Mouse (Mus musculus) spleen, postnatal 4 days (tissue): ENCODE data around the gene Ppp1r12b.

Experiments
- DNase-seq, 2 experiments: peaks; one replicate each; pipeline ENCODE4 v3.0.0; 2022; ENCODE audit warnings: low spot score in 2 of 2

Gene Ppp1r12b

DNA sequence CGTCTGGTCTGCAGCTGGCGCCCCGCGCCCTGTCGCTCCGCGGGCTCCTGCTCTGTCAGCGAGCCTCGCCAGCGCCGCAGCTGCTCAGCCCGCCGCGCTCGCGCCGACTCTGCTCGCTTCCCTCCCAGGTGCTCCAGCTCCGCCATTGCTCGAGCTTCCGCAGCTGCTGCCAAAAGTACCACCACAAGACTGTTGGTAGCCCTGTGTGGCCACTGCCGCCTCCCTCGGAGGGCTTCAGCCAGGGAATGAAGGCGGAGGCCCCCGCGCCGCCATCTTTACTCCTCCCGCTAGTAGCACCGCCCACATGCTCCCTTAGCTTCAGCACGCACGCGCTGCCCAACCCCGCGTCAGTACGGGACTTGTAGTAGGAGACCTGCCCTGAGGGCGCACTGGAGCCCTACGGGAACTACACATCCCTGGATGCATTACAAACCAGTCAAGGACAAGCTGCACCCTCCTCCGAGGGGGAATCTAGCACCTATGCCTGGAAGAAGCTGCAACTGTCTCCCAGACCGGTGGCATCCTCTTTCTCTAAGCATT is at the start of gene Ppp1r12b:
Ppp1r12b (minus strand) TSS at position 306 of the 540 bp plus-strand sequence.
- peak; percentile 90 to 94 for DNase-seq

DNA sequence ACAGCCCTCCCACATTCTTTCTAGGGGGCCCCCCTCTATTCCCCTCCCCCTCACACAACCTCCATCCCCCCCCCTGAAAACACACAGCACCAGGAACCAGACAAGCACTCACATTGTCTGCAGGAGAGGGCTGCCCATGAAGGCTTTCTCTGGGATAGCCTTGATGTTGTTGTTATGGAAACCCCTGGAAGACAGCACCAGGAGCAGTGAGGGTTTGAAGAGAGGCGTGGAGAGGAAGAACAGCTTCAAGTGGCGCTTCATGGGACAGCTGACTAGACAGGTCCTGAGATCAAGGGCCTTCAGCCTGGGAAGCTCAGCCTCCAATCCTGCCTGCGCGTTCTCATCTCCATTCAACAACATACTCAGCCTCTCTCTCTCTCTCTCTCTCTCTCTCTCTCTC is 47.6 kb upstream of the Ppp1r12b start:
- no peak for DNase-seq

DNA sequence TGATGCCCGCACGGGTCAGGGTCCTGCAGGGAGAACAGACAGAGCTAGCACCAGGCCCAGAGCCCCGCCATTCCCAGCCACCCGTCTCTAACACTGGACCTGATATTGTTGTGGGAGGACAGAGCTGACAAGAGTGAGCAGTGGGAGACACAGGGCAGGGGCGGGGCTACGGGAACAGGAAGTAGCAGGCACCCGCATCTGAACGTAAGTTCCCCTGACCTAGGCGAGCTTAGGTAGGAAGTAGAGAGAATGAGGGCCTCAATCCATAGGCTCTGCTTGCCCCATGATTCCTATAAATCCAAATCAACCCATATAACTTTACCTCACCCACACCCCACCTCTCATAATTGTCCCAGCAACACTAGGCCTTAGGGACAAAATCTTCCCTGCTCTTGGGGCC is 44.8 kb upstream of the Ppp1r12b start:
- DNase-seq: no peak

DNA sequence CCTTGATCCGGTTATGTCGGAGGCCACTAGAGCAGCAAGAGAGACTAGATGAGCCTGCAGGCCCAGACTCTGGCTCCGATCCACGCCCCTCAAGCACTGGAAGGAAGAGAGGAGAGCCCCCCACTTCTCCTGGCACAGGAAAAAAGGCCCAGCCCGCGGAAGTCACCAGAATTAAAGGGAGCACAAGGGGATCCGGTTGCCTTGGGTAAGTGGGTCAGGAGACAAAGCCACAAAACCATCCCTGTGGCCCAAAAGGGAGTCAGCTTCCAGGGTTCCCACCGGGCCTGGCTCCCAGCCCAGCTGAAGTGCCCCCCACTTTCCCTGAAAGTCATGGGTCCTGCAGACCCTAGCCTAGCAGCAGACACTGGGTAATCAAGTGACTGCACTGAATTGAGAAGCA is 42.5 kb upstream of the Ppp1r12b start:
- no peak for DNase-seq

DNA sequence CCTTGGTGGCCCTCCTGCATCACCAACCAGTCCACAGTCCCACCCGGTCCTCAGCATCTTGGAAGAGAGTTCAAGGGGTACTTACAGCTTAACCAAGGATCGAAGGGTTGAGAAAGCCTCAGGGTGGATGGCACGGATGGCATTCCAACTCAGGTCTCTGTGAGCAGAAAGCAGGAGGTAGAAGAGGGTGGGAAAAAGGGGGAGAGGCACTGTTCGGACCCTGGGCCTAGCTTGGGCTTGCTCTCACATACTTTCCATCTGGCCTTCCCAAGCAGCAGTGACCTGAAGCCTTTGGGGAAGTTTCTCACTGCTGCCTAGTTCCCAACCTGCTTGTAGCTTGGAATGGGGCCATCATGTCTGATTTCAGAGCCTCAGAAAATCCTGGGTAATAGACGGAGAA is 41.8 kb upstream of the Ppp1r12b start:
- DNase-seq: no peak

DNA sequence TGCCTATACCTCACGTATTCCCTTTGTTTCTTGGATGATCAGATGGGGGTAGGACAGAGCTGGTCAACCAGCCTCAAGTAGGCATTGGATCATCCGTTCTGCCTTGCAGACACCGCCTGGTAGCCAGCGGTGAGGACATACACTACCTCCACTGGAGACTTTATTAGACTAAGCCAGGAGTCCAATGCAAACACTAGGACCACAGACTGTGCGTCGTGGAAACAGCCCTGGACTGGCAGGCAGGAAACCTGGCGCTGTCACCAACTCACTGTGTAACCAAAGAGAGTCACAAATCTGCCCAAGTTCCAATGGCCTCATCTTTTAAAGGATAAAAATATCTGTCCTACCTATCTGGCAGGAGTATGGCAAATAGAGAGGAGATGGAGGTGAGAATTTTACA is 40.7 kb upstream of the Ppp1r12b start:
- no peak for DNase-seq

DNA sequence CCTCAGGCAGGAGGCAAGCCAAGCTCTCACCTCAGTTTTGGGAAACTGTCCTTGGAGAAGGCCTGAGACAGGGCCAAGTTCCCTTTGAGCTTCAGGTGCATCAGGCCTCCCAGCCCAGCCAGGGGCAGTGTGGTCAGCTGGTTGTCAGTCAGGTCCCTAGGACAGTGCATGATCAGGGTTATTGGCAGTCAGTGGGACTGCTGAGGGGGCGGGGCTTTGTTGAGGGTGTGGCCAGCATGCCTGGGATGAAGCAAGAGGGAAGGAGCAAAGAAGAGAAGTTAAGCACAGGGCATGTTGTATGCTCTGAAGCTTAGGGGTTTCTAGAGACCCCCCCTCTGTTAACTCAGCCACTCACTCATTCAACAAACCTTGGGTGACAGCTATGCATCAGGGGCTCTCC is 40.2 kb upstream of the Ppp1r12b start:
- no peak for DNase-seq

DNA sequence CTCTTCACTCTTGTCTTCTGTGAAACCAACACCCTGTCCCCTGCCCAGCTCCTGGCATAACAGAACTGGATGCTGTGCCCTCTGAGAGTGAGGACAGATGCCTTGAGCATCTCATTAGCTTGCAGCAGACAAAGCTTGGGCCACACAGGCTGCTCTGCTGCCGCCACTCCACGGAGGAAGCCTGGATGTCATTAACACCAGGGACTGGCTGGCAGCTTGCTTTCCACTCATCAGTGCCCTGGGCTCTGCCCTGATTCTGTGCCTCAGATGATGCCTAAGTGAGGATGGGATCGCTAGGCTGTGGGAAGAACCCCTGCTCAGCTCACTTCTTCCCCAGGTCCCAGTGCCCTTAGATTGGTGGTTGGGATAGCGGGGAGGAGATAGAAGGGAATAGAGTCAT is 39.7 kb upstream of the Ppp1r12b start:
- DNase-seq: no peak

DNA sequence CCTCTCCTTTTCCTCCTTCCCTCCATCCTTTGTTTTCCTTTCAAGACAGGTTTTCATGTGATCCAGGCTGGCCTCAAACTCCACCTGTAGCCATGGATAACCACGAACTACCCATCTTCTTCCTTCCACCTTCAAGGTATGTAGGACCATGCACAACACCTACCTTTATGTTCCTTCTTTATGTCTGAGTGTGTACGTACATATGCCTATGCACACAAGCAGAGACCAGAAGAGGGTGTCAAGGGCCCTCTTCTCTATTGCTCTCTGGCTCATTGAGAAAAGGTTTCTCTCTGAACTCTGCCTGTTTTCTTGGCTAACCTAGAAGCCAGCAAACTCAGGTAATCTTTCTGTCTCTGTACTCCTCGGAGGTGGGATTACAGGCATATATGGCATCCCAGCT is 39.0 kb upstream of the Ppp1r12b start:
- no peak for DNase-seq

DNA sequence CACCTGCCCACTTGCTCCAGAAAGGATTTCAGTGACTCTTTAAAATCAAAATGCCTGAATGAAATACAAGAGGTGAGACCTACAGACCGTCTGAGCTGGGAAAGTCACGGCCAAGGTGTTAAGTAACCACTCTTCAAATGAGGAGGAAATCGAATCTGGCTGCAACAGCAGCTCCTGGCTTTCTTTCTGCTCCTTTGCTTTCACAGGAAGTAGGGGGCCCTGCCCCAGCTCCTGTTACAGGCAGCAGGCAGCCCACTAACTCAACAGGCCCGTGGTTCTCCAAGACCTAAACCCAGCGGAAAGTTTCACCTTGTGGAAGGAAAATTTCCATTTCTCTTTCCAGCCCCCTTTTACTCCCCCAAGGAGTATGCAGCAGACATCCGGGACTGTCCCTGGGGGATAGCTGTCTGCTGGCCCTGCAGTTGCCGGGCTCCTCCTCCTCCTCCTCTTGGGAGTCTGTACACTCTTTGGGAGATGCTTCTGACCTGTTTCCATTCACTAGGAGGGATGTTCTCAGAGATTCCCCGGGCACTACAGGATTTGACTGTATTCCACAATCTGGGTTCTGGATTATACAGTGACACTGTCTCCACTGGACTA is 36.4 kb upstream of the Ppp1r12b start:
- DNase-seq: no peak

DNA sequence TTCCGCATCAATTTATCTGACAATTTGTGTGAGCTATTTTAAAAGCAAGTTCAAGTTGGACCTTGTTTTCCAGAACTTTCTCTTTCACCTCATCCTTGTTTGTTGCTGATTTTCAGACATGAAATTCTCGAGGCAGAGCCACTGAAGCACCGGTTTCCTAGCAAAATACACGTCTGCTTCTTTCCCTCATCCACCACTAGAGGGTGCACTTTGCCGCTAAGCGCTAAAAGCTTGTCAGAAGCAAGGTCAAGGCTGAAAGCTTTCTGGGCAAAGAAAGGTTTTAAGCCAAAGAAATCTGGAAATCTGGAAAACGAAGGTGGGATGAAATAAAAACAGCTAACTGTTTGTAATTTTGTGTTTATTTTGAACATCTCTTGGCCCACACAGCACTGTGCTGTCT is 33.6 kb upstream of the Ppp1r12b start:
- DNase-seq: peak; percentile 70 to 85

DNA sequence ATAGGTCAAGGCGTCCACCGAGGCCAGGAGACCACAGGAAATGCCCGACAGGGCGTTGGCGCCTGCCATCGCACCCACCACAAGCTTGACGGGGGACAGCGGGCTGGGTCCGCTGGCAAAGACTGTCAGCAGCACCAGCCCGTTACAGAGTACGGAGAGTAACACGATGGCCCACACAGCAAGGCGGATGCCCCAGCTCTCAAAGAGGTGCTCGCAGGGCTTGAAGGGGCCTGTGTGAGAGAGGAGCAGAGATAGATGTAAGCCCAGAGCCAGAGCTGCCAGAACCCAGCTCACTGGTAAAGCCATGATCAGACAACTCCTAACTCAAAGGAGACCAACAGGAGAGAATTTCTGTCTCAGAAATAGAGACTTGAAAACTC is 32.2 kb upstream of the Ppp1r12b start:
- DNase-seq: no peak

DNA sequence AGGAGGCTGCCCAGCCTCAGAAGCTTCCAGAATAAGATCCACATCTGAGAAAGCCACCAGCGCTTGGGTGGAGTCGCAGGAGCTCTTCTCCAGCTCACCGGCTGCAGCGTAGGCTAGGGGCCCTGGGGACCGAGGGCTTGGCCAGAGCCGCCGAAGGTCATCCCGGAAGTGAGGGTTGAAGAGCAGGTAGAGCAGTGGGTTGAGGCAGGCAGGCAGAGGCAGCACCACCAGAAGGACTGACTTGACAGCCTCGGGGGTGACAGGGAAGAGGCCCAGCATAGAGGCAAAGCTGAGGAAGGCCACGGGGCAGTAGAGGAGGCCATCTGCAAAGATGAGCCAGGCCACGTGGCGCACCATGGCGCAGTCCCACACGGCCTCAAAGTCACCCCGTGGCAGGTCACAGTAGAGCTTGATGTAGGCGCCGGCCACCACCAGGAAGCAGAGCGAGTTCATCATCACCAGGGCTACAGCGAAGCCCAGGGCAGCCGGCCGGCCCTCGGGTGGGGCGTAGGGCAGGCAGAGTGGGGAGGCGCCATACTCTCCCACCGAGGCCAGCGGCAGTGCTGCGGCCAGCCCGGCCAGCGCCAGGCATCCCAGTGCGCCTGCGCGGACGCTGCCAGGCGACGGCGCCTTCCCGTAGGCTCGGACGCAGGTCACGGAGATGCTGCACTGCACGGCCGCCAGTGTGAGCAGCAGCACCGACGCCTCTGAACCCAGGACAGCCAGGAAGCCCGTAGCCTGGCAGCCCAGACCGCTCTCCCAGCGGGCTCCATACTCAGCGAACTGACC is 31.6 kb upstream of the Ppp1r12b start:
- DNase-seq: no peak

DNA sequence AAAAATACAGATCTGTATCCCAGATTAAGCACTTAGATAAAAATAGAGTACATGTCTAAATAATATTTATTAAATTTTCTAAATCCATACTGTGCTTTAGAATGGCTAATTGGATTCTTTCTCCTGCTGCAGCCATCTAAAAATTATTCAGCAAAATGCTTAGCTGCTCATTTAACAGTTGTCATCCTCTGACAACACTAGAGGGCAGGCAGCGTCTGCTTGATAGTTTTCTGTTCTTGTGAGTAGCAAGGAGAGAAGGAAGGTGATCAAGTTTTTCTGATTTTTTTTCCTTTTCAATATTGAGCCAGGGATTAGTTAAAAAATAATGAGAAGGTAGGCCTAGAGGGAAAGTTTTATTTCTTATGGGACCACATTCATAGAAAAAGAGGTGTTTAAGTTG is 17.2 kb upstream of the Ppp1r12b start:
- no peak for DNase-seq

DNA sequence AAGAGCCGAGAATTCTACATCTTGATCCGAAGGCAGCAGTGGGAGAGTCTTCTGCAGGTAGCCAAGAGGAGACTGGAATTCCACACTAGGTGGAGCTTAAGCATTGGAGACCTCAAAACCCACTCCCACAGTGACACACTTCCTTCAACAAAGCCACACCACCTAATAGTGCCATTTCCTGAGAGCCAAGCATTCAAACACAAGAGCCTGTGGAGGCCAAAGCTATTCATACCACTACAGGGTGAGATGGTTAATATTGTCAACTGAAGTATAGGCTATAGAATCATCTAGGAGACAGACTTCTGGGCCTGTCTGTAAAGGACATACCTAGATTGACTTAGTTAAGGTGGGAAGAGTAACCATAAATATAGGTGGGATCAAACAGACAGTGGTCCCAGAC is 9.7 kb upstream of the Ppp1r12b start:
- no peak for DNase-seq

DNA sequence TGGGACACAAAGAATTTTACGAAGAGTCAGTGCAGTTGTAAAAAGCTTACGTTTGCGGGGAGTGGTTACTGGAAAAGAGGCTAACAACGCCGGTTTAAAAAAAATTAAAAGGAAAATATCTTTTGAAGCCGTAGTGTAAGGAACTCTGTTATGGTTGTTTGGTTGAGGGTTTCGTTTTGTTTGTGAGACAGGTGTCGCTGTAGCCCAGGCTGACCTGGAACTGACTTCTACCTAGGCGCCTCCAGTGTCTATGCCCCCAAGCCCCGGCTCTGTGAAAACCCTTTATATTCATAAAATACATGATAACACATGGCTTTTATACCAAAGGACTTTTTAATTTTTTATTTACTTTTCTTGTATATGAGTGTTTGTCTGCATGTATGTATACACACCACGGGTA is 7.1 kb upstream of the Ppp1r12b start:
- peak; percentile 31 to 65 for DNase-seq

DNA sequence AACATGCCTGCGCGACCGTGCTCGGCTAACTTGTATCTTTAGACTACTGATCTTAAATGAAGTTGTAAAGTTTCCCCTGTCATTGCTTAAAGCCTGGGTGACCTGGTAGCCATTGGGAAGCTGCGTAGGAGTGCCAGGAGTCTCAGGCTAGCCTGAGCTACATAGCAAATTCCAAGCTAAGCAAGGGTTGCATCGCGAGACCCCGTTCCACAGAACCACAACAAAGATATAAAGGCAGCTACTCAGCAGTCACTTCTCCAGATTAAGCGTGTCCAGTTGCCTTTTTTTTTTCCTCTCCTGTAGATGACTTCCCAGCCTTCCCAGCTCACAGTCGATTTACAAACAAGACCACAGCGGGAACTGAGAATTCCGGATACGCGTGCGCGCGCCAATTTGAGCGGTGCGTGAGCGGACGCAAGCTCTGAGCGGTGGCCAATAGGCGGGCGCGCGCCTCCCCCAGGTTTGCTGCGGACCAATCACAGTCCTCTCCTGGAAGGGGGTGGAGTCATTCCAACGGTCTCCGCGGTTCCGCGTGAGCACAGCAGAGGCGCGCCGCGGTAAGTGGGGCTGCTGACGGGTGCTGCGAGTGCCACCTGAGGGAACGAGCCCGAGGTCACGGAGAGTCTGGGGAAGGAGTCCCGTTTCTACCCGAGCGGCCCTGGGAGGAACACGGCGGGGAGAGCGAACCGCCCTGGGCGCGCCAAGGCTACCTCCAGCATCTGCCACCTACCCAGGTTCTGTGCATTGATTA is 6.5 kb upstream of the Ppp1r12b start, which contains the start of gene Ube2t:
Ube2t (plus strand) TSS at position 513 of the 751 bp plus-strand sequence.
- DNase-seq: peak; percentile 96 to 97

DNA sequence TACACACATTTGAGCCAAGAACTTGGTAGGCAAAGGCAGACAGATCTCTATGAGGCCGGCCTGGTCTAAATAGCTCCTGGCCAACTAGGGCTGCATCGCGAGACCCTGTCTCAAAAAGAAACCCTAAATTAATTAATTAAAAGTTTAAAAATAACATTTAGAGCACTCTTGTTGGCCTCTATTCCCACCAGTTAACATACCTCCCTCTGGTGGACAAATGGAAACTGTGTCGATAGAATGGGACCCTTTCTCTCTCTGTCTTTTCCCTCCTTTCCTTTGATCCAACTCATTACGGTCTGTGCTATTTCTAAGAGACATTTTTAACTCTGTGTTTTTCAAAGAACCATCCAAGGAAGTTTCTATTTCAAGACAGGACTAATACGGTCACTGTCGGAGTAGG is 4.9 kb upstream of the Ppp1r12b start:
- no peak for DNase-seq

DNA sequence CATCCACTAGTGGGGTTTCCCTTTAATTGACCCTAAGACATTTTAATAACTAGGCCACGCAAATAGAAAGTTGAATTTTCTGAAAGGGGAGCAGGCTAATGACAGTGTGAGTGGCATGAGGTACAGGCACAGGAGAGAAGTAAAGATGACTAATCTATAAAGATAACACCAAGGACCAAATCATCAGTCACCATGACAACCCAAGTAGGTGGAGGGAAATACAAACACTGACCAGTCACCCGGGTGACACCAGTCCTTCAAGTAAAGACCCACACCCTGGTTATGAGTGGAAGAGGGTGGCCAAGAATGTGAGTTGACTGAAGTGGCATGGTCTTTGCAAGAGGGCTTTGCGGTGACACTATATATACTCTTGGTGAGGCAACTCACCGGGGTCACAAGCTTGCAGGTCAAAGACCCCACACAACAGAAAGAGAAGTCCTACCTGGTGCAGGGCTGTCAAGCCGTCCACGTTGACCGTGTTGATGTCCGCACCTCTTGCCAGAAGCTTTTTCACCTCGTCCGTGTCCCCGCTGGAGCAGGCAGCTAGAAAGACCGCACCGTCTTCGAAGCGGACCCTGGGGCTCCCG is 599 bp downstream of the Ppp1r12b start:
- DNase-seq: no peak

DNA sequence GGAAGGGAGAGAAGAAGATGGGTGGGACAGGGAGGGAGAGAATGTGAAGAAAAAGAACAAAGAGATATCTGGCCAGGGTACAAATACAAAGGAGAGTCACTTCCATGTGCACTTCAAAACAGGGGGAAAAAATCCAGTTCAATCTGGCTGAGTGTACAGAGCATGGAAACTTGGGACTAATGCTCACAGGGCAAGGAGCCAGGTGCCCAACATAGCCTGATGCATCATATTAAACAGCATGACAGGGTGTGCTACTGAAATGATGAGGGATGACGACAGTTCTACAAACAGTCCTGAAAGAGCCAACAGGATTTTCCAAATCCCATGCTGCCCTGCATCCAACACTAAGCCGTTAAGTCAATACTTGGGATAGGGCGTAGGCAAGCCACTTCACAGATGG is 5.8 kb downstream of the Ppp1r12b start:
- no peak for DNase-seq

DNA sequence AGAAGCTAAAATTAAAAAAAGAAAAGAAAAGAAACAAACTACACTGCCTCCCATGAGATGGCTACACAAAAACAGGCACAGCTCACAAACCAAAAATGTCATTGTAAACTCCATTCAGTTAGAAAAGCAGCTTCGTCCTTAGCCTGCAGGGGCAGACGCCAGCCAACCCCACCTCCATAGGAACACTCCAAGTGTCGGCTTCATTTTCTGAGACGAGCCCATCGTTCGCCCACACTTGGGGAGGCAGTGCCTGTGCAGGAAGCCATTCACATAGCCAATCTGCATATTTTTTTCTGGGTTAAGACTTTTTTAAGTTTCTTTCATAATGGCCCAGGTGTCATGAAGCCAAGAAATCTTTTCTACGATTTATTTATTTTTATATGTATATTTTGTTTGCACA is 8.2 kb downstream of the Ppp1r12b start:
- no peak for DNase-seq

DNA sequence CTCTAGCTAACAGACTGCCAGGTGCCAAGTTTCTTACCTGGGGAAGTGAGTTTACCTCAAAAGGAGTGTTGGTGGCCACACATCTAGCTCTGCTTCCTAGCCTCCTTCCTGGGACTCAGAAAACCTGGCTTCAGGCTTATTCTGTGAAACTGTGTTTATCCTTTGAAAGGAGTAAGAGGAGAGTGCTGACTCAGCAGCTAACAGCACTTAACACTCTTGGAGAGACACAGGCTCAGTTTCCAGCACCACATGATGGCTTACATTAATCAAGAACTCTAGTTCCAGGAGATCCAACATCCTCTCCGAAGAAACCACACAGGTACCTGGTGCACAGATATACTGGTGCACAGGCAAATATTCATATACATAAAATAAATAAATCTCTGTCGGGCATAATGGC is 12.8 kb downstream of the Ppp1r12b start:
- DNase-seq: no peak
